Mouse (Mus musculus) G1E (cell line): ENCODE data around the gene Lrmda. TPM values are rescaled to one million over a fixed set of nuclear protein-coding genes. Genes with fewer than 3 reads are reported as not detected.

ENCODE experiments used
- ATAC-seq: 2 replicates; pipeline ENCODE4 v1.8.0; 2016; ENCODE audit warnings: mild to moderate bottlenecking; ENCODE audit not compliant: insufficient number of reproducible peaks, poor library complexity, low FRiP score, severe bottlenecking; ENCODE audit errors: extremely low read depth
- DNase-seq: peaks from one replicate; pipeline ENCODE4 v3.0.0; 2012; ENCODE audit warnings: low spot score
- H3K27me3 ChIP-seq: 2 replicates; pipeline ENCODE4 v1.6.1; 2012; ENCODE audit warnings: mild to moderate bottlenecking, low read length, inconsistent platforms; ENCODE audit not compliant: insufficient read depth
- H3K36me3 ChIP-seq: replicated peaks from 2 replicates; pipeline ENCODE3; 2012; ENCODE audit warnings: mild to moderate bottlenecking, inconsistent platforms
- H3K4me1 ChIP-seq: 2 replicates; pipeline ENCODE4 v1.6.1; 2012; ENCODE audit warnings: low read depth, low read length, inconsistent platforms, mixed read lengths; ENCODE audit not compliant: insufficient read depth
- H3K4me3 ChIP-seq: 2 replicates; pipeline ENCODE4 v1.5.1; 2012; ENCODE audit warnings: low read depth, mild to moderate bottlenecking, inconsistent platforms, low read length, moderate library complexity, mixed read lengths
- H3K9me3 ChIP-seq: replicated peaks from 2 replicates; pipeline ENCODE4 v1.6.1; 2012; ENCODE audit warnings: inconsistent platforms
- CTCF ChIP-seq: IDR thresholded peaks from 2 replicates; pipeline ENCODE4 v1.5.1; 2012; ENCODE audit warnings: low read depth, low read length, inconsistent platforms, mixed read lengths
- GATA1 ChIP-seq: IDR thresholded peaks from 2 replicates; pipeline ENCODE4 v1.6.1; 2012; ENCODE audit warnings: borderline replicate concordance, low read length, inconsistent platforms, mixed read lengths
- GATA2 ChIP-seq: IDR thresholded peaks from 2 replicates; pipeline ENCODE4 v1.6.1; 2012; ENCODE audit warnings: low read depth, low read length, inconsistent platforms, borderline replicate concordance
- POLR2AphosphoS5 ChIP-seq: IDR thresholded peaks from 2 replicates; pipeline ENCODE4 v1.6.1; 2012; ENCODE audit warnings: low read depth, low read length, inconsistent platforms; ENCODE audit not compliant: insufficient replicate concordance
- TAL1 ChIP-seq: conservative IDR thresholded peaks from 2 replicates; pipeline ENCODE4 v1.6.1; 2012; ENCODE audit warnings: low read depth, low read length, inconsistent platforms, mixed read lengths
- polyA plus RNA-seq: library from polyadenylated mRNA; stranded (reverse); fragments of >175 nt; gene quantifications from 2 replicates; pipeline ENCODE4 v1.2.3, GENCODE M21; 2012
- total RNA-seq, 2 experiments: library from RNA; stranded (forward) in 1 of 2; stranded (reverse) in 1 of 2; fragments of 200-1000 nt in 1 of 2; fragments of >200 nt in 1 of 2; fragmentation: Nextera tagmentation in 1 of 2; gene quantifications; 2 replicates each; pipeline ENCODE4 v1.2.3; 2014 to 2017

The Lrmda gene
- total and polyA plus RNA-seq, 3 experiments, result not detected

DNA sequence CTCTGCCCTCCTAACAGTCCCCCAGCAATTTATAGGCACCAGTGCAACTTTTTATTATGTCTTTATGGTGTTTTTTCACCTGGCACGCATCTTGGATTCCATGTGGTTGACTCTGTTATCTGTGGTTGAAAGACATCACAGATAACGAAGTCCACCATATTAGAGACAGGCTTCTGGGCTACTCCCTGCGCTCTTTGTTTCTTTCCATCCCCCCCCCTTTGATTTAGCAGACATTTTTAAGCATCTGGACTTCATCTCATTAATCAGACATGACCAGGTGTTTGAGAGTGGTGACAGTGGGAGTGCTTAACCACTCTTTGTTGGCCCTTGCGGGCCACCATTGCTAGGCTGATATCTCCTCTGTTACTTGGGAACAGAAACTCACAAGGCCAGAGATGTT, 71.8 kb downstream of the Lrmda start:
- H3K4me1 ChIP-seq, result no peaks in the 10 kb centered on the region
- no peak overlapping the region for H3K4me3 ChIP-seq
- ATAC-seq (no peak), DNase-seq (no peak)
- H3K27me3 ChIP-seq, result no peaks in the 10 kb centered on the region; the same call in 1 of the 2 replicates
- TF ChIP-seq GATA2 (no peak), TAL1 (no peak), POLR2AphosphoS5 (no peak), CTCF (no peak), GATA1 (no peak)
- H3K36me3 ChIP-seq, result no peaks in the 10 kb centered on the region
- no peaks in the 10 kb centered on the region for H3K9me3 ChIP-seq

DNA sequence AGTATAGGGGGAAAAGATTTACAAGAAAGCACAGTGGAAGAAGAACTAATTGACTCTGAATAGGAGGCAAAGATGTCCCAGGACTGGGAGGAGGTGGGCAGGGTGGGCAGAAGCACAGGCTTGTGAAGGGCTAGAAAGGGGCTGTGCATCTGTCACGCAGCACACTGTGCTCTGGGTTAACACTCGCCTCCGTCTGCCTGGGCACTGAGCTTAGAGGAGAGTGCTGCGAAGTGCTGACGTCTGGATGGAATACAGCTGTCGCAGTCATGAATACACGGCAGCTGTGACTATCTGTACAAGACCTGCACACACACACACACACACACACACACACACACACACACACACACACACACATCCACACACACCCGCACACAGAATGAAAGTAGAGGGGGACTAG, 73.6 kb downstream of the Lrmda start:
- ATAC-seq (no peak), DNase-seq (no peak)
- TF ChIP-seq CTCF, result no peak
- TF ChIP-seq GATA1, result no peak
- TF ChIP-seq TAL1, result no peak
- no peak for TF ChIP-seq POLR2AphosphoS5
- no peak for TF ChIP-seq GATA2
- Histone ChIP-seq H3K4me1 (no peaks in the 10 kb centered on the region), H3K4me3 (no peak overlapping the region), H3K36me3 (no peaks in the 10 kb centered on the region), H3K27me3 (no peaks in the 10 kb centered on the region; the same call in 1 of the 2 replicates), H3K9me3 (no peaks in the 10 kb centered on the region)

- H3K9me3 ChIP-seq, result no peaks in the 10 kb centered on the region
- no peaks in the 10 kb centered on the region for H3K4me1 ChIP-seq
- no peak for ATAC-seq
- no peak for DNase-seq
- H3K4me3 ChIP-seq, result no peak overlapping the region
- H3K36me3 ChIP-seq, result no peaks in the 10 kb centered on the region
- H3K27me3 ChIP-seq, result no peaks in the 10 kb centered on the region
- TF ChIP-seq GATA1 (no peak), GATA2 (no peak), TAL1 (no peak), CTCF (no peak), POLR2AphosphoS5 (no peak)
These were observed 82.7 kb downstream of the Lrmda start for GRCm38 (mm10) chr14:22101961-22102805.

GRCm38 (mm10) chr14:22105855-22106254, 86.3 kb downstream of the Lrmda start:
- Histone ChIP-seq H3K27me3 (no peaks in the 10 kb centered on the region), H3K4me1 (no peaks in the 10 kb centered on the region), H3K9me3 (no peaks in the 10 kb centered on the region), H3K4me3 (no peak overlapping the region), H3K36me3 (no peaks in the 10 kb centered on the region)
- ATAC-seq, result no peak
- TF ChIP-seq POLR2AphosphoS5, result no peak
- DNase-seq, result no peak

GRCm38 (mm10) chr14:22106777-22107176, 87.3 kb downstream of the Lrmda start:
- no peaks in the 10 kb centered on the region for H3K36me3 ChIP-seq
- ATAC-seq (no peak), DNase-seq (no peak)
- H3K9me3 ChIP-seq, result no peaks in the 10 kb centered on the region
- no peaks in the 10 kb centered on the region for H3K27me3 ChIP-seq
- TF ChIP-seq POLR2AphosphoS5 (no peak), GATA1 (no peak), TAL1 (no peak)
- no peak overlapping the region for H3K4me3 ChIP-seq
- H3K4me1 ChIP-seq, result no peaks in the 10 kb centered on the region

DNA sequence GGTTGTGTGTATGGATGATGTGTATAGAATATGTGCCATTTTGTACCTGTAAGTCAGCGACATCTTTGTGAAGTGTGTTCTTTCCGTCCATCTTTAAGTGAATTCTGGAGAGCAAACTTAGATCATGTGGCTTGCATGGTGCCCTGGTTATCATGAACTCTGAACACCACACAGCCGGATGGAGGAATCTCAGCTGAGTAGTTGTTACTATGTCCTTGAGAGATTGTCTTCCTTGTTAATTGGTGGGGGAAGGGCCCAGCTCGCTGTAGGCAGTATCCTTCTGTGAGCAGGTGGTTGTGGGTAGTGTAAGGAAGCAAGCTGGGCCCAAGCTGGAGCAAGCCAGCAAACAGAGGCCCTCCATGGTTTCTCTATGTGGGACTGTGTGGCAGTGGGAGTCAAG, 89.9 kb downstream of the Lrmda start:
- Histone ChIP-seq H3K36me3 (no peaks in the 10 kb centered on the region), H3K9me3 (no peaks in the 10 kb centered on the region), H3K4me3 (no peak overlapping the region), H3K4me1 (no peaks in the 10 kb centered on the region), H3K27me3 (no peaks in the 10 kb centered on the region)
- TF ChIP-seq GATA1 (no peak), TAL1 (no peak), POLR2AphosphoS5 (no peak), CTCF (no peak), GATA2 (no peak)
- ATAC-seq (no peak), DNase-seq (no peak)
